In the genomic region with DNA sequence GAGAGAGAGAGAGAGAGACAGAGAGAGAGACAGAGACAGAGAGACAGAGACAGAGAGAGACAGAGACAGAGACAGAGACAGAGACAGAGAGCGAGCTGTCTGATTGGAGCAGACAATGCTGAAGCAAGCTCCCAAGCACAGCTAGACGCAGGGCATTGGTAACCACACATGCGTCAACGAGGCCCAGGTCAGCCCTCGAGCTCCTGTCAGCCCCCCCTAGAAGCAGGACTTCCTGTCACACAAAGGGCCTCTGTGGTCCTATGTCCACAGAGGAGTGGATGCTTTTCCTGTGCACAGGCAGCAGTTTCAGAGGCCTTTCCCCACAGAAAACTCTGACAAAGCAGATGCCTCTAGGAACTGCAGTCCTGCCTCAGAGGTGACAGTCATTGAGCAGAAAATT, we compare ENCODE assay signal across 8 mouse cellular contexts. TPM values are rescaled to one million over a fixed set of nuclear protein-coding genes. Genes with fewer than 3 reads are reported as not detected.
DNase-seq lines count a peak whose midpoint lies in the region; ATAC-seq and TF ChIP-seq lines count a peak whose summit lies in the region.

No protein-coding gene starts in this region.

- TF ChIP-seq CTCF in brain, embryonic 14.5 days (IDR thresholded peaks at IDR 0.05; ENCODE audit: borderline replicate concordance, extremely low read depth, insufficient read depth, insufficient read length): no peak

- TF ChIP-seq POLR2A in brain, embryonic 14.5 days (IDR thresholded peaks at IDR 0.05; ENCODE audit: borderline replicate concordance, extremely low read depth, insufficient read depth, insufficient read length, poor library complexity, severe bottlenecking): no peak

- no peak for DNase-seq in heart, postnatal 36 days
- peak; percentile 17 for DNase-seq in brain, embryonic 14.5 days (ENCODE audit: low read depth)
- DNase-seq in thymus, postnatal 14 days: no peak
- DNase-seq in yolk sac, embryonic 10.5 days (ENCODE audit: low spot score): no peak
- no peak for DNase-seq in left cerebral cortex, adult 18-20 months (ENCODE audit: low spot score in 2 of 2)

- H3K9me3 ChIP-seq in heart, embryonic 12.5 days (replicated peaks): no peaks in the 10 kb centered on the region
- no peaks in the 10 kb centered on the region for H3K9me3 ChIP-seq in heart, embryonic 13.5 days
- no peaks in the 10 kb centered on the region for H3K9me3 ChIP-seq in liver, embryonic 12.5 days (replicated peaks)

- 0 out of 2 replicates have a peak, but pooled peaks have one; percentile 40 for ATAC-seq in heart, embryonic 12.5 days (ENCODE audit: insufficient number of reproducible peaks, low FRiP score)
- no peak for ATAC-seq in heart, embryonic 13.5 days (ENCODE audit: extremely low read depth, insufficient number of reproducible peaks, low FRiP score, low TSS enrichment)
- no peak for ATAC-seq in liver, embryonic 12.5 days

- H3K4me2 ChIP-seq in heart, embryonic 12.5 days: 0 out of 2 replicates have a peak overlapping the region, but pooled peaks have one; percentile 3
- H3K4me2 ChIP-seq in heart, embryonic 13.5 days: no peak overlapping the region
- peak overlapping the region; percentile 69 for H3K4me2 ChIP-seq in liver, embryonic 12.5 days

- H3K27me3 ChIP-seq in heart, embryonic 12.5 days (replicated peaks): no peaks in the 10 kb centered on the region
- H3K27me3 ChIP-seq in heart, embryonic 13.5 days (replicated peaks): no peaks in the 10 kb centered on the region
- H3K27me3 ChIP-seq in liver, embryonic 12.5 days (replicated peaks): no peaks in the 10 kb centered on the region

- intact Hi-C loops in heart, postnatal 36 days (cut with DNase I): no loop called here

- H3K27ac ChIP-seq in heart, embryonic 12.5 days (ENCODE audit: poor library complexity, severe bottlenecking): peak overlapping the region; percentile 74
- H3K27ac ChIP-seq in heart, embryonic 13.5 days (replicated peaks): peak overlapping the region; percentile 71
- peak overlapping the region; percentile 99 for H3K27ac ChIP-seq in liver, embryonic 12.5 days

- no peaks in the 10 kb centered on the region for H3K36me3 ChIP-seq in heart, embryonic 12.5 days
- H3K36me3 ChIP-seq in heart, embryonic 13.5 days: no peaks in the 10 kb centered on the region
- H3K36me3 ChIP-seq in liver, embryonic 12.5 days: 0 out of 2 replicates have a peak, but pooled peaks cover 5% of the 10 kb centered on the region

- 0 out of 2 replicates have a peak overlapping the region, but pooled peaks have one; percentile 8 for H3K9ac ChIP-seq in heart, embryonic 12.5 days
- H3K9ac ChIP-seq in heart, embryonic 13.5 days: peak overlapping the region; percentile 61
- peak overlapping the region; percentile 48 for H3K9ac ChIP-seq in liver, embryonic 12.5 days

- H3K4me3 ChIP-seq in heart, embryonic 12.5 days: no peak overlapping the region
- H3K4me3 ChIP-seq in heart, embryonic 13.5 days: no peak overlapping the region
- no peak overlapping the region for H3K4me3 ChIP-seq in liver, embryonic 12.5 days

- H3K4me1 ChIP-seq in heart, embryonic 12.5 days (replicated peaks): peaks cover 79% of the 10 kb centered on the region
- H3K4me1 ChIP-seq in heart, embryonic 13.5 days: peaks cover 87% of the 10 kb centered on the region
- H3K4me1 ChIP-seq in liver, embryonic 12.5 days: peaks cover 99% of the 10 kb centered on the region

- 34% methylated on average over 5 of the region's 5 CpGs for WGBS in heart, embryonic 12.5 days
- 22% methylated on average over 5 of the region's 5 CpGs for WGBS in heart, embryonic 13.5 days
- WGBS in liver, embryonic 12.5 days (ENCODE audit: insufficient replicate concordance): 26% methylated on average over 5 of the region's 5 CpGs

RNA-seq across cellular contexts. Expression of a gene that starts 38.6 kb away (rescaled TPM):
- 70.8 and 72.0 TPM in 2 replicates for polyA plus RNA-seq in heart, embryonic 12.5 days (2016; fragmentation: Nextera tagmentation; extraction: Ambion mirVana)
- 100 to 1,000 TPM; 174 to 191 TPM for total RNA-seq in heart, postnatal 36 days (2021)
- polyA plus RNA-seq in brain, embryonic 14.5 days (2012; rRNA removed): 23.7 and 31.4 TPM in 2 replicates
- polyA plus RNA-seq in heart, embryonic 13.5 days (2015; fragmentation: Nextera tagmentation; extraction: Ambion mirVana): 56.8 and 57.8 TPM in 2 replicates
- polyA plus RNA-seq in liver, embryonic 12.5 days (2016; fragmentation: Nextera tagmentation; extraction: Ambion mirVana): 65.1 and 68.4 TPM in 2 replicates
- 100 to 1,000 TPM; 105 to 116 TPM for total RNA-seq in left cerebral cortex, adult 18-20 months (2021)

Comparison
In these comparisons a context has a peak if more than half of its experiments do, and no peak if none do; other contexts are left out.
1. H3K9ac ChIP-seq: peak in every context shown above with its lines; median percentile 61 in heart, embryonic 13.5 days; 48 in liver, embryonic 12.5 days; 8 in heart, embryonic 12.5 days.